Mouse (Mus musculus) thymus, postnatal 25 days (tissue): ENCODE results near the gene Tedc1.

ENCODE experiments used
- DNase-seq: peaks from one replicate; pipeline ENCODE4 v3.0.0; 2022

Tedc1 gene

GRCm38 (mm10) chr12:113207737-113208136 is 51.5 kb downstream of the Tedc1 start:
- no peak for DNase-seq

- DNase-seq: no peak
Observed at GRCm38 (mm10) chr12:113210586-113211378, 54.6 kb downstream of the Tedc1 start.

- DNase-seq: no peak
Observed at GRCm38 (mm10) chr12:113211772-113212171, 55.6 kb downstream of the Tedc1 start.

GRCm38 (mm10) chr12:113212326-113212924 is 56.2 kb downstream of the Tedc1 start:
- no peak for DNase-seq

GRCm38 (mm10) chr12:113213226-113213625 is 57.0 kb downstream of the Tedc1 start:
- no peak for DNase-seq

- DNase-seq: no peak
Observed at GRCm38 (mm10) chr12:113214072-113214808, 58.0 kb downstream of the Tedc1 start.

GRCm38 (mm10) chr12:113214972-113215666 is 58.9 kb downstream of the Tedc1 start:
- no peak for DNase-seq
